Mouse (Mus musculus): Measurements from ENCODE around the gene Ucn3.

Gene Ucn3

DNA sequence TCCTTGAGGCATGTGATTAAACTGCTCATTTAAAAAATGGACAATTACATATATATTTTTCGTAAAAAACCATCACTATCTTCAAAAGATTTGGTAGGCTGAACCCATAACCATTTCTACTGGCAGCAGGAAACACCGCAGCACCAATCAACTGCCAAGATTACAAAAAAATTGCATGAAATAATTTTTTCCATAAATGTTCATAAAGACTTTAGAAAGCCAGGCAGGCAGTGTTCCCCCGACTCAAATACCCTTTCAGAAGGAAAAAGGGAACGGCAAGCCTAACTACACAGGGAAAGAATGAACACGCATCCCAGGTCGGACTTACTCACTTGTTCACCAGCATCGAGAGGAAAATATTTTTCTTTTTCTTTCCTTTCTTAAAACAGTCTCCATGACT lies 52.5 kb downstream of the Ucn3 start:
- no peak for DNase-seq (ENCODE audit: low spot score in 2 of 2)

DNA sequence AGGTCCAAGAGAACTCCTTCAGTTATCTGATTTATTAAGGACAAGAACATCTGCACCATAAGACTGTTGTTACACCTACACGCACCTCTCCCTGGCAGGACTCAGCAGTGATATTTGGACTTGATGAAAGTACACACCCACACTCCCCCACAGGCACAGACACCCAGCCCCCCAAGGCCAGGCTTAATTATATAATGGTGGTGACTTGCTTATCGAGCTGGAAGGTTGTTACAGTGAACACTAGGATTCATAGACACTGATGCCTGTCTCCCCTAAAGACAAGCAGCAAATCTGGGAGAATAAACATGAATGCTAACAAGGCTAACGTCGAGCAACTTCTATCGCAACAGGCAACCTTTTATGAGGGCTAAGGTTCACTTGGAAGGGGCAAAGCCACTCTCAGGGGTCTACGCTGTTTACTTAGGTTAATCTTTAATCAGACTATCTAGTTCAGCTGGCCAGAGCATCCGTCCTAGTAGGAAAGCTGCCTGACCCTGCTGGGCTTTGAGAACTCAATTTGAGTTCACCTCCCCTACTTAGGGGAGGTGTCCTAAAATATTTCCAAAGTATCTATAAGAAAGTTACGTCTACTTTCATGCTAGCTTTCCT lies 53.6 kb downstream of the Ucn3 start:
- no peak for DNase-seq (ENCODE audit: low spot score in 2 of 2)

All from spleen, postnatal 14 days (tissue).